Mouse (Mus musculus) embryonic facial prominence, embryonic 15.5 days (tissue): ENCODE data around the gene Fubp1. TPM values are rescaled to one million over a fixed set of nuclear protein-coding genes. Genes with fewer than 3 reads are reported as not detected.

Experiments
- ATAC-seq: fragments of 200-750 bp; cut with Nextera tagmentation; 2 replicates; pipeline ENCODE4 v1.8.0; 2017; ENCODE audit warnings: low read depth, moderate TSS enrichment; ENCODE audit not compliant: insufficient number of reproducible peaks, low FRiP score, low TSS enrichment
- H3K27ac ChIP-seq: fragments of 300-500 bp; sonication (generic); replicated peaks from 2 replicates; pipeline ENCODE4 v1.5.1; 2015; ENCODE audit warnings: mild to moderate bottlenecking, inconsistent platforms
- H3K27me3 ChIP-seq: fragments of 300-500 bp; sonication (generic); 2 replicates; pipeline ENCODE4 v1.6.1; 2015; ENCODE audit warnings: inconsistent platforms
- H3K36me3 ChIP-seq: fragments of 300-500 bp; sonication (generic); 2 replicates; pipeline ENCODE4 v1.6.1; 2015; ENCODE audit warnings: mild to moderate bottlenecking, inconsistent platforms
- H3K4me1 ChIP-seq: fragments of 300-500 bp; sonication (generic); 2 replicates; pipeline ENCODE4 v1.6.1; 2015; ENCODE audit warnings: inconsistent platforms
- H3K4me2 ChIP-seq: fragments of 300-500 bp; sonication (generic); replicated peaks from 2 replicates; pipeline ENCODE4 v1.6.1; 2015; ENCODE audit warnings: mild to moderate bottlenecking, inconsistent platforms
- H3K4me3 ChIP-seq: fragments of 300-500 bp; sonication (generic); replicated peaks from 2 replicates; pipeline ENCODE4 v1.5.1; 2015; ENCODE audit warnings: mild to moderate bottlenecking, inconsistent platforms
- H3K9ac ChIP-seq: fragments of 300-500 bp; sonication (generic); 2 replicates; pipeline ENCODE4 v1.6.1; 2015; ENCODE audit warnings: inconsistent platforms
- H3K9me3 ChIP-seq: fragments of 300-500 bp; sonication (generic); replicated peaks from 2 replicates; pipeline ENCODE4 v1.6.1; 2016; ENCODE audit warnings: inconsistent platforms
- WGBS: fragments of 180-500 bp; shearing (Covaris S2); methylation state at CpG from one replicate; pipeline ENCODE4 v1.1.7; 2015; 5-methylcytosine and 5-hydroxymethylcytosine counted together
- polyA plus RNA-seq: library from polyadenylated mRNA; unstranded; fragments of >200 nt; fragmentation: Nextera tagmentation; extraction: Ambion mirVana; gene quantifications from 2 replicates; pipeline ENCODE4 v1.2.1, GENCODE M21; 2015

The Fubp1 gene
- polyA plus RNA-seq, 1 experiment from 2014 or later: 211 TPM

- H3K4me1 ChIP-seq: 0 out of 2 replicates have a peak, but pooled peaks cover under 1% of the 10 kb centered on the region
- no peaks in the 10 kb centered on the region for H3K36me3 ChIP-seq
- WGBS: 61% methylated on average over 7 of the region's 7 CpGs
- no peak overlapping the region for H3K4me2 ChIP-seq
- no peaks in the 10 kb centered on the region for H3K9me3 ChIP-seq
- H3K9ac ChIP-seq: no peak overlapping the region
- no peaks in the 10 kb centered on the region for H3K27me3 ChIP-seq
- ATAC-seq: no peak
- H3K4me3 ChIP-seq: no peak overlapping the region
- no peak overlapping the region for H3K27ac ChIP-seq
Observed at GRCm38 (mm10) chr3:152172322-152172935, 37.8 kb upstream of the Fubp1 start.

GRCm38 (mm10) chr3:152178816-152179215 lies 31.4 kb upstream of the Fubp1 start:
- ATAC-seq: no peak
- Histone ChIP-seq H3K27ac (no peak overlapping the region), H3K4me2 (no peak overlapping the region), H3K9me3 (no peaks in the 10 kb centered on the region), H3K9ac (no peak overlapping the region), H3K4me3 (no peak overlapping the region), H3K27me3 (no peaks in the 10 kb centered on the region), H3K4me1 (no peaks in the 10 kb centered on the region), H3K36me3 (peaks cover 6% of the 10 kb centered on the region; the same call in 1 of the 2 replicates)
- 80% methylated on average over 4 of the region's 4 CpGs for WGBS

DNA sequence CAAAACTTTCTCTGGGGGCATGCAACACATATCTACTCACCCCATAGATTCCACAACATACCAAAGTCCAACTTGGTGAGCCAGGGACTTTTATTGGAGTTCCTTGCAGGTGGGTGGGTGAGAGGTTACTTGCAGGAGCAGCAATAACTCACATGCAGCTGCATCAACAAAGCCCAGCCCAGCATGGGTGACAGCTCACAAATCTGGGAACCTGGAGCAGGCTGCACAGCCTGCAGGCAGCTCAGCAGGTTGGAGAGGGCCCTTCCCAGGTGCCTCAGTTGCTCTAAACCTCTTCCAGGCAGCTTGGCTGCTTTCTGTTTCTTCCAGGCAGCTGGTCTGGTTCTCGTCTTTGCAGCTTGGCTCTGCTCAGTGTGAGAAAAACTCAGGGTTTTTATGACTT lies 30.9 kb upstream of the Fubp1 start:
- WGBS: 28% methylated on average over 1 of the region's 1 CpGs
- Histone ChIP-seq H3K9ac (no peak overlapping the region), H3K4me3 (no peak overlapping the region), H3K36me3 (peaks cover 6% of the 10 kb centered on the region; the same call in 1 of the 2 replicates), H3K4me1 (no peaks in the 10 kb centered on the region), H3K27me3 (no peaks in the 10 kb centered on the region), H3K27ac (no peak overlapping the region), H3K4me2 (no peak overlapping the region), H3K9me3 (no peaks in the 10 kb centered on the region)
- no peak for ATAC-seq

DNA sequence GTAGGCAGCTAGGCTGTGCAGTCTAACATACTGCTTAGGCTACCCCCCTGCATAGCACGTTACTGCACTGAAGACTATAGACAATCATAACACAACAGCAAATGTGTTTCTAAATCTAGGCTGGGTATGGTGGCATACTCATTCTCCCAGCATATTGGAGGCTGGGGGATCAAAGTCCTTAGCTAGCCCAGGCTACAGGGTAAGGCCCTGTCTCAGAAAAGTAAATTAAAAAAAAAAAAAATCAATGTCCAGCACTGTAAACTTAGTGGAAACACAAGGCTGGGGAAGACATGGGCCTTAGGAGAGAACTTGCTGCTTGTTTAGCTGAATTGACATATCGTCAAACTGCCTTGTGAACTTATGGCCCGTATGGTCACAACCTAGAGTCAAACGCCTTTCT lies 29.6 kb upstream of the Fubp1 start:
- H3K27me3 ChIP-seq: no peaks in the 10 kb centered on the region
- 94% methylated on average over 4 of the region's 4 CpGs for WGBS
- H3K4me2 ChIP-seq: no peak overlapping the region
- H3K4me3 ChIP-seq: no peak overlapping the region
- ATAC-seq: no peak
- no peak overlapping the region for H3K27ac ChIP-seq
- no peak overlapping the region for H3K9ac ChIP-seq
- H3K4me1 ChIP-seq: no peaks in the 10 kb centered on the region
- no peaks in the 10 kb centered on the region for H3K9me3 ChIP-seq
- H3K36me3 ChIP-seq: peaks cover 17% of the 10 kb centered on the region

DNA sequence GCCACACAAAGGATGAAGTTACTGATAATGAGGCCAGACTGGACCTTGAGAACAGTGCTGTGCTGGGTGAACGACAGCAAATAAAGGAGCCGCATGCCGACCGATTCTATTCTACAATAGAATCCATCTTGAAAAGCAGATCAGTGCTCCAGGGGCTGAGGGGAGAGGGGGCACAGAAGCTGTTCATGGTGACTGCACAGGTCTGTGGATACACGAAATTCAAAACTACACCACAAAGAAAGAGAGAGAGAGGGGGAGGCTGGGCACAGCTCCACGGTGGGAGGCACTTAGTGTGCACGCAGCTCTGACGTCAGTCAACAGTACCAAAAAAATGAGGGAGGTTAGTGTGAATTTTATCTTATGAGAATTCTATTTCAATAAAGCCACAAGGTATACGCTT lies 26.7 kb upstream of the Fubp1 start:
- 84% methylated on average over 9 of the region's 9 CpGs for WGBS
- H3K4me1 ChIP-seq: no peaks in the 10 kb centered on the region
- no peak overlapping the region for H3K4me3 ChIP-seq
- ATAC-seq: no peak
- H3K4me2 ChIP-seq: no peak overlapping the region
- H3K9ac ChIP-seq: no peak overlapping the region
- no peak overlapping the region for H3K27ac ChIP-seq
- H3K27me3 ChIP-seq: no peaks in the 10 kb centered on the region
- H3K36me3 ChIP-seq: peaks cover 23% of the 10 kb centered on the region
- H3K9me3 ChIP-seq: no peaks in the 10 kb centered on the region

DNA sequence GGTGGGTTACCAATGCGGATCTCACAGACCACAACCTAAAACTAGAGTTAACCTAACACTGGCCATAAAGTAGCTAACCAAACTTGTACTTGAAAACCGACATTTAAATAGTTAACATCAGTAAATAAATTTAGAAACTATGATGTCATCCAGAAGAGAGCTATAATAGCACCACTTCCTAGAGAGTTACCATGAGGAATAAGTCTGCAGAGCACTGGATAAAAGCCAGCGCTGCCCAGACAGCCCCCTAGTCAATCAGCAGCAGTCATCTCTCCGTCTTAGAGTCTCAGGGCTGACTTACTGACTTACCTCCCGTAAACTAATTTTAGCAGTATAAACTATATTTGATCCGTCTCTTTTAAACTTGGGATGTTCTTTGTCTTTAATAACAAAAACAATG lies 24.1 kb upstream of the Fubp1 start:
- 58% methylated on average over 6 of the region's 6 CpGs for WGBS
- no peak overlapping the region for H3K27ac ChIP-seq
- H3K27me3 ChIP-seq: no peaks in the 10 kb centered on the region
- no peak for ATAC-seq
- peaks cover 23% of the 10 kb centered on the region for H3K36me3 ChIP-seq
- peaks cover 2% of the 10 kb centered on the region; the same call in 1 of the 2 replicates for H3K4me1 ChIP-seq
- no peak overlapping the region for H3K4me3 ChIP-seq
- H3K4me2 ChIP-seq: no peak overlapping the region
- no peak overlapping the region for H3K9ac ChIP-seq
- H3K9me3 ChIP-seq: no peaks in the 10 kb centered on the region

GRCm38 (mm10) chr3:152189306-152189705 lies 20.9 kb upstream of the Fubp1 start:
- Histone ChIP-seq H3K36me3 (peaks cover 17% of the 10 kb centered on the region), H3K4me2 (no peak overlapping the region), H3K9ac (no peak overlapping the region), H3K27ac (no peak overlapping the region), H3K4me1 (peaks cover 9% of the 10 kb centered on the region), H3K4me3 (no peak overlapping the region), H3K27me3 (no peaks in the 10 kb centered on the region), H3K9me3 (no peaks in the 10 kb centered on the region)
- no peak for ATAC-seq
- 57% methylated on average over 4 of the region's 4 CpGs for WGBS

- peaks cover 9% of the 10 kb centered on the region for H3K4me1 ChIP-seq
- WGBS: 62% methylated on average over 9 of the region's 9 CpGs
- ATAC-seq: no peak
- H3K36me3 ChIP-seq: peaks cover 4% of the 10 kb centered on the region; the same call in 1 of the 2 replicates
- no peaks in the 10 kb centered on the region for H3K27me3 ChIP-seq
- H3K9me3 ChIP-seq: no peaks in the 10 kb centered on the region
- peak overlapping the region; percentile 56 for H3K4me2 ChIP-seq
- peak overlapping the region; percentile 26 for H3K4me3 ChIP-seq
- no peak overlapping the region for H3K27ac ChIP-seq
- H3K9ac ChIP-seq: no peak overlapping the region
Observed at GRCm38 (mm10) chr3:152190679-152191477, 19.3 kb upstream of the Fubp1 start.

GRCm38 (mm10) chr3:152191791-152192237 lies 18.4 kb upstream of the Fubp1 start:
- H3K4me3 ChIP-seq: peak overlapping the region; percentile 50
- H3K4me1 ChIP-seq: peaks cover 9% of the 10 kb centered on the region
- H3K27ac ChIP-seq: peak overlapping the region; percentile 88
- H3K4me2 ChIP-seq: peak overlapping the region; percentile 56
- no peaks in the 10 kb centered on the region for H3K9me3 ChIP-seq
- H3K36me3 ChIP-seq: no peaks in the 10 kb centered on the region
- ATAC-seq: peak; percentile 61; the same call in 1 of the 2 replicates
- no peaks in the 10 kb centered on the region for H3K27me3 ChIP-seq
- H3K9ac ChIP-seq: peak overlapping the region; percentile 31
- 8% methylated on average over 6 of the region's 6 CpGs for WGBS

DNA sequence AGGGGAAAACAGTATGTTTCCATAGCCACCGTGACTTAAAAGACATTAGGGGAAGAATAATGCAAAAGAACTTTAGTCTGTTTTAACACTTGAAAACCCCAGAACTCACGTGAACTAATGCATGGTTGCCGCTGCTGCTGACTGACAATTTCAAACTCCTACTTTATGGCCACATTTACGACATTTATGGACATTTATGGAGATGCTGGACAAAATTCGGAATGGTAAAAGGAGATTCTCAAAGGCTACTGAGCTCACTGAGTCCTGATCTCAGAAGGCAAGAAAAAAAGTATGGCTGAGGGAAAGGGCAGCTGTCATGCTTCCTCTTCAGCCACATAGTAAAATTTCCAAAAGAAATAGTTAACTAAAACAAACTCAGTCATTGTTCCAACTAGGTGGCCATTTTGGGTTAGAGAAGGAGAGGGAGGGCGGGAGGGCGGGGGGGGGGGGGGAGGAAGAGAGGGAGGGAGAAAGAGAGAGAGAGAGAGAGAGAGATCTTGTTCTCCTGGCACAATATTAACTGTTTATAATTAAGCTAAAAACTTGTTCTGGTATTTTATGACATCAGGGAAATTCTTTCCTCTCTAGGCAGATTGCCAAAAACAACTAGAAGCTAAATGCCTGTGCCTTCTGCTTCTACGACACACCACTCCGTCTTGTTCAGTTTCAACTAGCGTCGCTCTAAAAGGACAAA lies 17.8 kb upstream of the Fubp1 start:
- WGBS: 11% methylated on average over 9 of the region's 11 CpGs
- H3K27ac ChIP-seq: peak overlapping the region; percentile 88
- H3K4me3 ChIP-seq: peak overlapping the region; percentile 50
- ATAC-seq: no peak
- no peaks in the 10 kb centered on the region for H3K36me3 ChIP-seq
- H3K4me1 ChIP-seq: peaks cover 9% of the 10 kb centered on the region
- peak overlapping the region; percentile 44 for H3K9ac ChIP-seq
- H3K9me3 ChIP-seq: no peaks in the 10 kb centered on the region
- H3K4me2 ChIP-seq: peak overlapping the region; percentile 56
- no peaks in the 10 kb centered on the region for H3K27me3 ChIP-seq

DNA sequence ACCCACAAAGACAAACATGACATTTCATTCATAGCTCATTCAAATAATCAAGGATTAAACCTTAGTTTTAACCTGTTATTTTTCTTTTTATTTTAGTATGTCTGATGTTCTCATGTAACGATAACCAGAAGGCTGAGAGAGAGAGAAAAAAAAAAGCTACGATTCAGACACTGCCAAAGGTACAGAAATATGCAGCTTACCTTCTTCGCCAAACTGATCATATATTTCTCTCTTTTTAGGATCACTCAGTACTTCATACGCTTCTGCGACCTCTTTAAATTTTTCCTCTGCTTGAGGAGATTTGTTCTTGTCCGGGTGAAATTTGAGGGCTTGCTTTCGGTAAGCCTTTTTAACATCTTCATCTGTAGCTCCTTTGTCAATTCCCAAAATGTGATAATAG lies 17.0 kb upstream of the Fubp1 start:
- peaks cover 9% of the 10 kb centered on the region for H3K4me1 ChIP-seq
- WGBS: under 1% methylated on average over 7 of the region's 7 CpGs
- peak overlapping the region; percentile 56 for H3K4me2 ChIP-seq
- peak overlapping the region; percentile 92 for H3K27ac ChIP-seq
- no peaks in the 10 kb centered on the region for H3K9me3 ChIP-seq
- peak overlapping the region; percentile 54 for H3K4me3 ChIP-seq
- H3K27me3 ChIP-seq: no peaks in the 10 kb centered on the region
- no peaks in the 10 kb centered on the region for H3K36me3 ChIP-seq
- H3K9ac ChIP-seq: peak overlapping the region; percentile 39
- no peak for ATAC-seq
